In genomic region chr14:78777215-78777614, GRCm38 (mm10) we compare ENCODE assay signal across 11 mouse cellular contexts. TPM values are rescaled to one million over a fixed set of nuclear protein-coding genes. Genes with fewer than 3 reads are reported as not detected.
DNase-seq lines count a peak whose midpoint lies in the region; ATAC-seq lines count a peak whose summit lies in the region.
"Had no signal": no experiment of that assay in that cellular context is flagged by ENCODE, and none has a peak within 500 bp of the region (broad histone marks: within the 10 kb centered on the region; RNA-seq: fewer than 3 reads in every experiment).

No protein-coding gene starts in this region.

- H3K4me2 ChIP-seq in heart, embryonic 14.5 days (ENCODE audit: low read length): peak overlapping the region; percentile 39
- H3K4me2 ChIP-seq in forebrain, embryonic 16.5 days (ENCODE audit: low read length): peak overlapping the region; percentile 43
- peak overlapping the region; percentile 43 for H3K4me2 ChIP-seq in midbrain, embryonic 12.5 days (replicated peaks)

- no peaks in the 10 kb centered on the region for H3K9me3 ChIP-seq in heart, embryonic 14.5 days (ENCODE audit: control insufficient read depth, low read length)
- H3K9me3 ChIP-seq in forebrain, embryonic 16.5 days (ENCODE audit: control insufficient read depth, low read length): no peaks in the 10 kb centered on the region
- no peaks in the 10 kb centered on the region for H3K9me3 ChIP-seq in midbrain, embryonic 12.5 days
- H3K9me3 ChIP-seq: G1E had no signal

- H3K27ac ChIP-seq in heart, embryonic 14.5 days (replicated peaks in 1 of 2; ENCODE audit: control insufficient read depth in 1 of 2, insufficient read depth in 1 of 2, low read depth in 2 of 2, low read length in 2 of 2): no peak overlapping the region
- H3K27ac ChIP-seq in forebrain, embryonic 16.5 days (ENCODE audit: low read length): no peak overlapping the region
- H3K27ac ChIP-seq in midbrain, embryonic 12.5 days (replicated peaks): no peak overlapping the region

- 65% methylated on average over 18 of the region's 18 CpGs for WGBS in heart, embryonic 14.5 days
- WGBS in forebrain, embryonic 16.5 days: 49% methylated on average over 18 of the region's 18 CpGs
- WGBS in midbrain, embryonic 12.5 days: 51% methylated on average over 18 of the region's 18 CpGs

- H3K4me3 ChIP-seq in heart, embryonic 14.5 days (ENCODE audit: control insufficient read depth in 1 of 2, insufficient read depth in 1 of 2, low read depth in 1 of 2, low read length in 2 of 2): no peak overlapping the region
- H3K4me3 ChIP-seq in forebrain, embryonic 16.5 days (replicated peaks; ENCODE audit: low read length): no peak overlapping the region
- H3K4me3 ChIP-seq in midbrain, embryonic 12.5 days: 0 out of 2 replicates have a peak overlapping the region, but pooled peaks have one; percentile 5

- no peaks in the 10 kb centered on the region for H3K27me3 ChIP-seq in heart, embryonic 14.5 days (ENCODE audit: control insufficient read depth, insufficient read depth, low read length)
- H3K27me3 ChIP-seq in forebrain, embryonic 16.5 days (replicated peaks; ENCODE audit: control insufficient read depth, insufficient read depth, low read length): no peaks in the 10 kb centered on the region
- peaks cover 33% of the 10 kb centered on the region for H3K27me3 ChIP-seq in midbrain, embryonic 12.5 days

- no peak for DNase-seq in heart, adult 11 months
- DNase-seq in ES-CJ7 (ENCODE audit: low read depth, low spot score) (peak; percentile 12), liver (no peak)
- DNase-seq in T-cell, adult 2 months (ENCODE audit: low spot score): no peak
- DNase-seq in heart, postnatal 4 days: no peak

- H3K9ac ChIP-seq in heart, embryonic 14.5 days (ENCODE audit: low read length): no peak overlapping the region
- H3K9ac ChIP-seq in forebrain, embryonic 16.5 days (replicated peaks; ENCODE audit: low read depth, low read length): no peak overlapping the region
- H3K9ac ChIP-seq in midbrain, embryonic 12.5 days (replicated peaks): no peak overlapping the region

- H3K4me1 ChIP-seq in heart, embryonic 14.5 days (ENCODE audit: control insufficient read depth in 2 of 2, insufficient read depth in 2 of 2, low read length in 2 of 2): peaks cover 0 to 2% of the 10 kb centered on the region in 2 experiments; a peak in 1 of 4 replicates
- H3K4me1 ChIP-seq in forebrain, embryonic 16.5 days (replicated peaks; ENCODE audit: control insufficient read depth, insufficient read depth, low read length): peaks cover 12% of the 10 kb centered on the region
- H3K4me1 ChIP-seq in midbrain, embryonic 12.5 days: peaks cover 19% of the 10 kb centered on the region; the same call in 1 of the 2 replicates

- H3K36me3 ChIP-seq in heart, embryonic 14.5 days (ENCODE audit: control insufficient read depth, insufficient read depth, low read length): no peaks in the 10 kb centered on the region
- H3K36me3 ChIP-seq in forebrain, embryonic 16.5 days (ENCODE audit: control insufficient read depth, insufficient read depth): no peaks in the 10 kb centered on the region
- H3K36me3 ChIP-seq in midbrain, embryonic 12.5 days: no peaks in the 10 kb centered on the region
- H3K36me3 ChIP-seq: G1E had no signal

- ATAC-seq in heart, embryonic 14.5 days (ENCODE audit: insufficient number of reproducible peaks, insufficient read depth, low FRiP score, low read depth): no peak
- ATAC-seq in forebrain, embryonic 16.5 days: 0 out of 2 replicates have a peak, but pooled peaks have one; percentile 20
- no peak for ATAC-seq in midbrain, embryonic 12.5 days (ENCODE audit: low FRiP score, low read depth)
- ATAC-seq: inflammation-experienced regulatory T-cells, adult 6 months; lung, postnatal 0 days had no signal

RNA-seq across cellular contexts. Expression of gene Dgkh, which starts 44.6 kb away (rescaled TPM):
- polyA plus RNA-seq in heart, embryonic 14.5 days (2014; fragmentation: Nextera tagmentation; extraction: Ambion mirVana): 2.8 and 3.6 TPM in 2 replicates
- 2.4 and 2.8 TPM in 2 replicates for polyA plus RNA-seq in forebrain, embryonic 16.5 days (2015; fragmentation: Nextera tagmentation; extraction: Ambion mirVana)
- polyA plus RNA-seq in midbrain, embryonic 12.5 days (2016; fragmentation: Nextera tagmentation; extraction: Ambion mirVana): 1.6 and 1.8 TPM in 2 replicates
- 10 to 100 TPM; 14.5 to 17.3 TPM for total RNA-seq in heart, postnatal 4 days (2021)
- polyA plus RNA-seq: G1E had no signal
